Mouse (Mus musculus) hindbrain, embryonic 10.5 days (tissue): ENCODE measurements around the gene Tut7. TPM values are rescaled to one million over a fixed set of nuclear protein-coding genes. Genes with fewer than 3 reads are reported as not detected.
A peak's percentile ranks its signal among the peaks of the same experiment; 100 is the strongest.

Experiments used
- DNase-seq: peaks from one replicate; pipeline ENCODE4 v3.0.0-alpha.2; 2017; ENCODE audit warnings: low spot score
- H3K27ac ChIP-seq: fragments of 300-500 bp; sonication (generic); 2 replicates; pipeline ENCODE4 v1.5.1; 2016; ENCODE audit warnings: mild to moderate bottlenecking, moderate library complexity
- H3K27me3 ChIP-seq: fragments of 300-500 bp; sonication (generic); 2 replicates; pipeline ENCODE4 v1.6.1; 2016; ENCODE audit warnings: mild to moderate bottlenecking; ENCODE audit not compliant: poor library complexity, insufficient read depth, severe bottlenecking
- H3K36me3 ChIP-seq: fragments of 300-500 bp; sonication (generic); 2 replicates; pipeline ENCODE4 v1.6.1; 2016; ENCODE audit warnings: mild to moderate bottlenecking, moderate library complexity
- H3K4me1 ChIP-seq: fragments of 300-500 bp; sonication (generic); replicated peaks from 2 replicates; pipeline ENCODE4 v1.6.1; 2016; ENCODE audit warnings: mild to moderate bottlenecking
- H3K4me3 ChIP-seq: fragments of 300-500 bp; sonication (generic); 2 replicates; pipeline ENCODE4 v1.5.1; 2016; ENCODE audit warnings: mild to moderate bottlenecking, moderate library complexity
- H3K9me3 ChIP-seq: fragments of 300-500 bp; sonication (generic); 2 replicates; pipeline ENCODE4 v1.6.1; 2016; ENCODE audit warnings: mild to moderate bottlenecking, moderate library complexity
- WGBS: fragments of 180-500 bp; shearing (Covaris S2); methylation state at CpG from one replicate; pipeline ENCODE4 v1.1.7; 2016; 5-methylcytosine and 5-hydroxymethylcytosine counted together
- polyA plus RNA-seq: library from polyadenylated mRNA; unstranded; fragments of >200 nt; fragmentation: Nextera tagmentation; extraction: Ambion mirVana; gene quantifications from 2 replicates; pipeline ENCODE4 v1.2.1, GENCODE M21; 2016

Gene Tut7
- polyA plus RNA-seq, 1 experiment from 2014 or later: 35.4 TPM

- no peak overlapping the region for H3K27ac ChIP-seq
- WGBS: 86% methylated on average over 3 of the region's 3 CpGs
- DNase-seq: no peak
Observed at GRCm38 (mm10) chr13:59775168-59775567, 47.8 kb downstream of the Tut7 start.

GRCm38 (mm10) chr13:59771257-59771656 is 51.7 kb downstream of the Tut7 start:
- DNase-seq: no peak
- peak overlapping the region; percentile 97; the same call in 1 of the 2 replicates for H3K27ac ChIP-seq
- H3K9me3 ChIP-seq: no peaks in the 10 kb centered on the region
- no peaks in the 10 kb centered on the region for H3K27me3 ChIP-seq
- H3K4me1 ChIP-seq: peaks cover 44% of the 10 kb centered on the region
- peaks cover 54% of the 10 kb centered on the region for H3K36me3 ChIP-seq
- 74% methylated on average over 9 of the region's 9 CpGs for WGBS
- H3K4me3 ChIP-seq: peak overlapping the region; percentile 84; the same call in 1 of the 2 replicates

More at GRCm38 (mm10) chr13:59775168-59775567, 47.8 kb downstream of the Tut7 start:
- H3K36me3 ChIP-seq: peaks cover 84% of the 10 kb centered on the region
- peaks cover 14% of the 10 kb centered on the region for H3K4me1 ChIP-seq
- H3K9me3 ChIP-seq: no peaks in the 10 kb centered on the region
- H3K4me3 ChIP-seq: no peak overlapping the region
- H3K27me3 ChIP-seq: no peaks in the 10 kb centered on the region

GRCm38 (mm10) chr13:59770847-59771246 is 52.1 kb downstream of the Tut7 start:
- H3K27ac ChIP-seq: peak overlapping the region; percentile 97
- peaks cover 48% of the 10 kb centered on the region for H3K4me1 ChIP-seq
- no peak for DNase-seq
- no peaks in the 10 kb centered on the region for H3K9me3 ChIP-seq
- H3K36me3 ChIP-seq: peaks cover 50% of the 10 kb centered on the region
- WGBS: 77% methylated on average over 9 of the region's 9 CpGs
- no peaks in the 10 kb centered on the region for H3K27me3 ChIP-seq
- peak overlapping the region; percentile 84 for H3K4me3 ChIP-seq

GRCm38 (mm10) chr13:59770164-59770562 is 52.8 kb downstream of the Tut7 start:
- Histone ChIP-seq H3K4me3 (peak overlapping the region; percentile 84), H3K9me3 (no peaks in the 10 kb centered on the region), H3K27me3 (no peaks in the 10 kb centered on the region), H3K36me3 (peaks cover 43% of the 10 kb centered on the region), H3K27ac (peak overlapping the region; percentile 97), H3K4me1 (peaks cover 52% of the 10 kb centered on the region)
- DNase-seq: peak; percentile 89
- under 1% methylated on average over 28 of the region's 28 CpGs for WGBS

GRCm38 (mm10) chr13:59769296-59770163 is 53.4 kb downstream of the Tut7 start, which contains the start of gene Isca1:
Gene Isca1 (minus strand): TSS chr13:59769810.
- Histone ChIP-seq H3K4me3 (peak within 1 kb of the TSS; percentile 84), H3K27ac (peak within 1 kb of the TSS; percentile 97), H3K36me3 (peaks cover 37% of the 10 kb centered on the region), H3K4me1 (peaks cover 52% of the 10 kb centered on the region), H3K9me3 (no peaks in the 10 kb centered on the region), H3K27me3 (no peaks in the 10 kb centered on the region)
- WGBS: under 1% methylated on average over 91 of the region's 91 CpGs
- peak; percentile 100 for DNase-seq

GRCm38 (mm10) chr13:59768531-59768930 is 54.4 kb downstream of the Tut7 start:
- H3K27ac ChIP-seq: peak overlapping the region; percentile 97; the same call in 1 of the 2 replicates
- no peaks in the 10 kb centered on the region for H3K9me3 ChIP-seq
- DNase-seq: no peak
- WGBS: 57% methylated on average over 13 of the region's 13 CpGs
- H3K36me3 ChIP-seq: peaks cover 37% of the 10 kb centered on the region
- peak overlapping the region; percentile 84 for H3K4me3 ChIP-seq
- peaks cover 55% of the 10 kb centered on the region for H3K4me1 ChIP-seq
- no peaks in the 10 kb centered on the region for H3K27me3 ChIP-seq

GRCm38 (mm10) chr13:59766786-59767515 is 56.0 kb downstream of the Tut7 start:
- H3K4me3 ChIP-seq: peak overlapping the region; percentile 84; the same call in 1 of the 2 replicates
- 83% methylated on average over 11 of the region's 11 CpGs for WGBS
- no peaks in the 10 kb centered on the region for H3K9me3 ChIP-seq
- no peak for DNase-seq
- no peaks in the 10 kb centered on the region for H3K27me3 ChIP-seq
- H3K4me1 ChIP-seq: peaks cover 55% of the 10 kb centered on the region
- 0 out of 2 replicates have a peak overlapping the region, but pooled peaks have one; percentile 23 for H3K27ac ChIP-seq
- H3K36me3 ChIP-seq: peaks cover 39% of the 10 kb centered on the region

GRCm38 (mm10) chr13:59762791-59763190 is 60.2 kb downstream of the Tut7 start:
- peaks cover 71% of the 10 kb centered on the region for H3K36me3 ChIP-seq
- 94% methylated on average over 7 of the region's 7 CpGs for WGBS

GRCm38 (mm10) chr13:59756906-59757305 is 66.0 kb downstream of the Tut7 start:
- DNase-seq: no peak
- Histone ChIP-seq H3K27me3 (no peaks in the 10 kb centered on the region), H3K4me1 (no peaks in the 10 kb centered on the region), H3K27ac (no peak overlapping the region), H3K4me3 (no peak overlapping the region), H3K36me3 (peaks cover 81% of the 10 kb centered on the region), H3K9me3 (no peaks in the 10 kb centered on the region)
- WGBS: 87% methylated on average over 7 of the region's 7 CpGs

More at GRCm38 (mm10) chr13:59762791-59763190, 60.2 kb downstream of the Tut7 start:
- Histone ChIP-seq H3K27ac (no peak overlapping the region), H3K27me3 (no peaks in the 10 kb centered on the region), H3K9me3 (no peaks in the 10 kb centered on the region), H3K4me3 (no peak overlapping the region), H3K4me1 (peaks cover 26% of the 10 kb centered on the region)
- DNase-seq: no peak

- Histone ChIP-seq H3K36me3 (peaks cover 22% of the 10 kb centered on the region), H3K9me3 (no peaks in the 10 kb centered on the region), H3K4me1 (peaks cover 6% of the 10 kb centered on the region; the same call in 1 of the 2 replicates), H3K27me3 (no peaks in the 10 kb centered on the region), H3K4me3 (no peak overlapping the region), H3K27ac (no peak overlapping the region)
- no peak for DNase-seq
- WGBS: 80% methylated on average over 12 of the region's 12 CpGs
Observed at GRCm38 (mm10) chr13:59750310-59750709, 72.6 kb downstream of the Tut7 start.

GRCm38 (mm10) chr13:59746711-59747110 is 76.2 kb downstream of the Tut7 start, which contains the start of gene 1700014D04Rik:
Gene 1700014D04Rik (minus strand): TSS chr13:59746752.
- H3K4me3 ChIP-seq: no peak within 1 kb of the TSS
- no peaks in the 10 kb centered on the region for H3K27me3 ChIP-seq
- no peak within 1 kb of the TSS for H3K27ac ChIP-seq
- no peaks in the 10 kb centered on the region for H3K36me3 ChIP-seq
- no peak for DNase-seq
- no peaks in the 10 kb centered on the region for H3K9me3 ChIP-seq
- H3K4me1 ChIP-seq: peaks cover 6% of the 10 kb centered on the region; the same call in 1 of the 2 replicates
- 83% methylated on average over 9 of the region's 9 CpGs for WGBS

- Histone ChIP-seq H3K36me3 (no peaks in the 10 kb centered on the region), H3K27ac (no peak overlapping the region), H3K4me1 (peaks cover 6% of the 10 kb centered on the region; the same call in 1 of the 2 replicates), H3K9me3 (no peaks in the 10 kb centered on the region), H3K4me3 (no peak overlapping the region), H3K27me3 (no peaks in the 10 kb centered on the region)
- no peak for DNase-seq
- 77% methylated on average over 6 of the region's 6 CpGs for WGBS
Observed at GRCm38 (mm10) chr13:59746164-59746563, 76.8 kb downstream of the Tut7 start.
